Mouse (Mus musculus): Measurements from ENCODE around the gene Hand1.

Gene Hand1

DNA sequence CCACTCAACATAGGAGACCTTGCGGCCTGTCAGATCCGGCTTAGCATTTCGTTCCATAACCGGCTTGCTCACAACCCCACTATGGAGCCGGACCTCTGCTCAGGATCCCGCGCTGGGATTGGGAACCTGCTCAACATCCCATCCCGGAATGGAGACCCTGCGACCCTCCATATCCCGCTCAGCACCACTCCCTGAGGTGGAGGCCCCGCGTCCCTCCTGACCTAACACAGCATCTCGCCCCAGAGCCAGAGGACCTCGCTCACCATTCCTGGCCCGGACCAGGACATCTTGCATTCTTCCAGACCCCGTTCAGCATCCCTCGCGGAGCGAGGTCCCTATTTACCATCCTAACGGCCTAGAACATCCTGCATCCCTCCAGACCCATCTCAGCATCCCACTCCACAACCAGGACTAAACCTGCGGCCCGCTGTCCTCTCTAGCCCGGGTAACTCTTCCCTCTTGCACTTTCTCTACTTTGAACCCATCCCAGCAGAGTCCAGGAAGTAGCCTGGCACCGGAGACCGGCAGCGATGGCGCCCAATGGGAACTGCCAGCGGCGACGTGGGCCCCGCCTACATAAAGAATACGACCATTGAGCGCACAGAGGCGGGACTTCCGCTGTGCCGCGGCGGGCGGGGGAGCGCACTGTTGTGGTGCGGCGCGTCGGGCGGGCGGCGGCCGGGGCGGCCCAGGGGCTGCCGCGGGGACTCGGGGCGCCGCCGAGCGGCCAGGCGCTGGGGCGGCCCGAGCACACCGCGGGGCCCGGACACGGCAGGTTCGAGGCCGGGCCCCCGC, 31.4 kb downstream of the Hand1 start, which contains the start of gene Sap30l:
Sap30l (plus strand) TSS at position 667 of the 795 bp plus-strand sequence.
- peak; percentile 99 for DNase-seq

DNA sequence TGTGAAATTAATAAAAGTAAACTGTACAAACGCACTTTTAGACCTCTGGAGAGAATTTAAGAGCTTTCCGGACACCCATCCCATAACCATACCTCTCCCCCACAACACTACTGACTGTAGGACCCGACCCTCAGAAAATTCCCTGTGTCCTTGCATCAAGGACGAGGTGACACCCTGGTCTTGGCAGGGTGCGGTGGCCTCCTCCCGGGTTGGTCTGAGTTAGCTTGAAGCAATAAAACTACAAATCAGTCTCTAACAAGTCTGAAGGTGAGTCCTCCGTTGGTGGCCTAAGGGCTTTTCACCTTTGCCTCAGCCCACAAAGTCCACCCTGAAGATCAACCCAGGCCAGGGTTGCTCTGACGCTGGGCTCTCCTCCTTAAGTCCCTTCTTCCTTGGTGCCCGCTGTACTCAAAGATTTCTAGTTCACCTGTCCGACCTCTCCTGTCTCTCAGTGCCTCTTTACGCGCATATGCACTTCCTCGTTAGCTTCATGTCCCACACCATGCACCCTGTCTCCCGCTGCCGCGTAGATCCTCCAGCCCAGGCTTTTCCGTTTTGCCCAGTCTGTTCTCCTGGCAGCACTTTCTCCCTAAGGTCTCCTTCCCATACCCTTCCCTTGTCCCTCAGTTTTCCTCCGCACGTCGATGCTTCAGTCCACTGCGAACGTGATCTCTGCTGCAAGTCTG, 32.2 kb downstream of the Hand1 start:
- peak; percentile 54 for DNase-seq

DNA sequence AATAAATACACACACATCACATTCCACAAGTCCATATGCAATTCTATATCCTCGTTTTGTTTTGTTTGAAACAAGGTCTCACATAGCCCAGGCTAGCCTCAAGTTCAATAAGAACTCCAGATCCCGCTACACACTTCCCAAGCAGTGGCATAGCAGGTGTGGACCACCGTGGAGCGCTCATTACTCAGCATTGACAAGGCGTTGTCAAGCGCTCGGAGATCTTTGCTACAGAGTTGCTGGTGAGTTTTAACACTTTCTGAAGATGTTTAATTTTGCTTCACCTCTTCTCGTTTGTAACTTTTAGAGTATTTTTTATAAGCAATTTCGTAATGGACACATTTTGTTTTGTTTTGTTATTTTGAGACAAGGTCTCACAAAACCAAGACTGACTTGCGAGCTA, 33.2 kb downstream of the Hand1 start:
- DNase-seq: no peak

- no peak for DNase-seq
Measured at GRCm38 (mm10) chr11:57797828-57798227, 34.8 kb downstream of the Hand1 start.

DNA sequence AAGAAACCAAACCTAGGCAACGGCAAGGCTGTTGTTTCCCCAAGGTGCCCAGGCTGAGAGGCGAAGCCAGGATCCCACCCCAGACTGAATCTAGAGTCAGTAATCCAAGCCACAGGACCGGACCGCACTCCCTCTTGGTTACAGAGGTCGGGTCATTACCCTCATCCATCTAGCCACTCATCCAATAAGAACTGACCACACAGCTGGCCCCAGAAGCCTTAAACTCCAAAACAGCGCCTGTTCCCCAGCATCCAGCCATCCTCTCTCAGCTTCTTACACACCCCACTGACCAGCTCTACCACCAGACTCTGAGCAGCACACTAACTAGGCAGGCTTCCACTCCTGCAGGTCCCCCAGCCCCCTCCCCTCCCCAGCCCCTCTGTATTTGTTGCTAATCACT, 37.5 kb downstream of the Hand1 start:
- no peak for DNase-seq

DNA sequence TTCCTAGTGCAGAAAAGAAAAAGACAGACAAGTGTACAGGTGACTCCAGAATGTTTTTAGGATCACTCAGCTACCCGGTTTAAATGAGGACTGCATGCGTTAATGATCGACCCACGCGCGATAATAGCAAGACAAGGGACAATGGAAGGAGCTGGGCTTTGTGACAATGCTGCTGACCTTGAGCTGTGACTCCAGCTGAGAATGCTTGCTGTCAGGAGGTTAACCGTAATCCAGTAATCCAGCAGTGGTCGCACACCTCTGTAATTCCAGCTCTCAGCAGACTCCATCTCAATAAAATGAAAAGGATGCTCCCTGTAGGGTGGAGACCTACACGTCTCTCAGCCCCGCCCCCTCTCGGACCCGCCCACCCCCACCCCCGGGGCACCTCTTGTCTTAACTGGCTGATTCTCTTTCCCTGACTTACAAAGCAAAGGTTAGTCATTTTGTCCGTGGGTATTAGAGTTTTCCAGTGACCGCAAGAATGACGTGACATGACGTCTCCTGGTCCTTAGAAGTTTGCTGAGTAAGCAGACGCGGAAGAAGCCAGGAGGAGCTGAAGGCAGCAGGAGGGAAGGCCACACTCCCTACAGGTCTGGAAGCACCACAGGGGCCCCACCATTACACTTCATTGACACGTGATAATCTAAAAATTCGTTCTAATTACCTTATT, 41.6 kb downstream of the Hand1 start:
- no peak for DNase-seq

GRCm38 (mm10) chr11:57787913-57788312, 44.7 kb downstream of the Hand1 start:
- DNase-seq: peak; percentile 76

DNA sequence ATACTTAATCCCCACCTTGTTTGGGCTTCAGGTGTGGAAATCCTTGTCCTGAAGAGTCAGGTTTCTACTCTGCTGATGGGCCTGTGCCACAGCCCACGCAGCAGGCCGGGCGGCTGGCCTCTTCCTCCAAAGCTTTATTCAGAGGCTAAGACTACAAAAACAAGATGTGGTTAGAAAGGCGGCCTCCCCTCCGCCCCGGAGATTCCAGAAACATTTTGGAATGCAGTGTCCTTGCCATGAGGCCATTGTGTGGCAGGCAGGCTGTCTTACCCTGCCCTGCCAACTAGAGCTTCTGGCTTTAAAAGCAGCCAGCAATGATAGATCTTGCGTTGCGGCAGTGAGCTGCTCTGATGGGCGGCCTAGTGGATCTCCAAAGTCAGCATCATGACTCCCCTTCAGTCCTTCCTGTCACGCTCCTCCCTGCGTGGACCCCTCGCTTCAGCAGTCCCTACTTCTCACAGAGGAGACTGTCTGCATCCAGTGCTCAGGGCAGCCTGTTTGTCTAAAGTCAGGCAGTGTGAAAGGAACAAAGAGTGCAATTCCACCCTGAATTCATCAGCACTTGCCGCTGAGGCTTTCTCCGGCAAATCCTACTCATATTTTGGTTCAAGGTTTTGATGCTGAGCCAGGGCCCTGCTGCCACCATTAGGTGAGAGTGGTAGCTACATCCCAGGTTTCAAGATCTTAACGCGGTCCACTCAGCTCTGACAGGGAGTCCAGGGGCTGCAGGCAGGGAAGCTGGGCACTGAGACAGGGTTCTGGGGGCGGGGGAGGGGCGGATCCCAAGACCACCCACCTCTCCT, 45.8 kb downstream of the Hand1 start:
- peak; percentile 42 for DNase-seq

GRCm38 (mm10) chr11:57779824-57780223, 52.8 kb downstream of the Hand1 start:
- DNase-seq: no peak
